In genomic region chr10:4079643-4080244, GRCm38 (mm10) we compare ENCODE assay signal across 9 mouse cellular contexts.
A peak's percentile ranks its signal among the peaks of the same experiment; 100 is the strongest.
DNase-seq lines count a peak whose midpoint lies in the region; ATAC-seq and TF ChIP-seq lines count a peak whose summit lies in the region.
"Had no signal": no experiment of that assay in that cellular context is flagged by ENCODE, and none has a peak within 500 bp of the region (broad histone marks: within the 10 kb centered on the region; RNA-seq: fewer than 3 reads in every experiment).

No protein-coding gene starts in this region.

- H3K9ac ChIP-seq in hindbrain, embryonic 13.5 days, result no peak overlapping the region
- H3K9ac ChIP-seq in hindbrain, embryonic 11.5 days (ENCODE audit: low read depth, low read length), result no peak overlapping the region
- no peak overlapping the region for H3K9ac ChIP-seq in heart, adult 2 months (ENCODE audit: low read depth, low read length)
- no peak overlapping the region for H3K9ac ChIP-seq in midbrain, postnatal 0 days (replicated peaks; ENCODE audit: low read length, poor library complexity, severe bottlenecking)

- 0 out of 2 replicates have a peak, but pooled peaks have one; percentile 24 for ATAC-seq in hindbrain, embryonic 13.5 days (ENCODE audit: low FRiP score)
- no peak for ATAC-seq in hindbrain, embryonic 11.5 days (ENCODE audit: low FRiP score)
- no peak for ATAC-seq in midbrain, postnatal 0 days (ENCODE audit: low FRiP score)

- no peak overlapping the region for H3K4me2 ChIP-seq in hindbrain, embryonic 13.5 days
- no peak overlapping the region for H3K4me2 ChIP-seq in hindbrain, embryonic 11.5 days (replicated peaks; ENCODE audit: low read depth, low read length)
- no peak overlapping the region; the same call in 1 of the 2 replicates for H3K4me2 ChIP-seq in midbrain, postnatal 0 days (ENCODE audit: low read depth, low read length, poor library complexity, severe bottlenecking)

- TF ChIP-seq CTCF in heart, adult 2 months (IDR thresholded peaks at IDR 0.05), result no peak
- TF ChIP-seq CTCF in midbrain, postnatal 0 days (IDR thresholded peaks at IDR 0.05), result no peak

- TF ChIP-seq POLR2A in heart, adult 2 months (IDR thresholded peaks at IDR 0.05; ENCODE audit: insufficient read depth, low read depth, low read length), result peak; percentile 52; the same call in 1 of the 2 replicates

- H3K4me1 ChIP-seq in hindbrain, embryonic 13.5 days (replicated peaks), result 0 out of 2 replicates have a peak, but pooled peaks cover 4% of the 10 kb centered on the region
- H3K4me1 ChIP-seq in hindbrain, embryonic 11.5 days (replicated peaks; ENCODE audit: control insufficient read depth, insufficient read depth, low read length), result no peaks in the 10 kb centered on the region
- peaks cover 15% of the 10 kb centered on the region for H3K4me1 ChIP-seq in heart, adult 2 months (ENCODE audit: control insufficient read depth, insufficient read depth, low read length)
- H3K4me1 ChIP-seq in midbrain, postnatal 0 days (ENCODE audit: insufficient read depth, low read length), result no peaks in the 10 kb centered on the region

- intact Hi-C loops in heart, adult 2 months (cut with DNase I), result loop anchor here (1.0 to 2.0 kb wide), 3 partner anchors 25 to 255 kb away; no protein-coding TSS in a partner anchor
- intact Hi-C loops in left cerebral cortex, postnatal 36 days (cut with DNase I), result no loop called here

- WGBS in hindbrain, embryonic 13.5 days, result 75% methylated on average over 15 of the region's 15 CpGs
- 81% methylated on average over 15 of the region's 15 CpGs for WGBS in hindbrain, embryonic 11.5 days
- WGBS in heart, adult 2 months, result 28% methylated on average over 15 of the region's 15 CpGs
- WGBS in midbrain, postnatal 0 days, result 79% methylated on average over 15 of the region's 15 CpGs

- no peak for DNase-seq in hindbrain, embryonic 11.5 days (ENCODE audit: low spot score)
- peak; percentile 7 for DNase-seq in embryo, embryonic 11.5 days (ENCODE audit: low read depth, low spot score)
- DNase-seq in heart, adult 2 months, result peak; percentile 86 to 88
- DNase-seq in kidney, adult 8-10 months, result peak; percentile 75 to 76
- DNase-seq in left cerebral cortex, postnatal 36 days (ENCODE audit: low spot score in 2 of 2), result peak; percentile 63
- DNase-seq in midbrain, postnatal 0 days (ENCODE audit: low spot score), result peak; percentile 32
- DNase-seq in thymus, postnatal 36 days, result peak; percentile 54 to 59

- no peaks in the 10 kb centered on the region for H3K79me2 ChIP-seq in heart, adult 2 months (replicated peaks; ENCODE audit: control insufficient read depth, insufficient read depth, low read length)

- no peak overlapping the region for H3K4me3 ChIP-seq in hindbrain, embryonic 13.5 days
- no peak overlapping the region for H3K4me3 ChIP-seq in hindbrain, embryonic 11.5 days (ENCODE audit: low read depth, low read length)
- H3K4me3 ChIP-seq in heart, adult 2 months, result peak overlapping the region; percentile 45
- no peak overlapping the region for H3K4me3 ChIP-seq in midbrain, postnatal 0 days (ENCODE audit: low read depth, low read length)

- TF ChIP-seq EP300 in heart, adult 2 months (IDR thresholded peaks at IDR 0.05; ENCODE audit: insufficient read depth, low read depth, low read length), result peak; percentile 84; the same call in 1 of the 2 replicates

- no peaks in the 10 kb centered on the region for H3K36me3 ChIP-seq in hindbrain, embryonic 13.5 days
- no peaks in the 10 kb centered on the region for H3K36me3 ChIP-seq in hindbrain, embryonic 11.5 days (ENCODE audit: control insufficient read depth, insufficient read depth, low read length)
- no peaks in the 10 kb centered on the region for H3K36me3 ChIP-seq in heart, adult 2 months (ENCODE audit: control insufficient read depth, insufficient read depth, low read length)
- no peaks in the 10 kb centered on the region for H3K36me3 ChIP-seq in midbrain, postnatal 0 days (ENCODE audit: insufficient read depth, low read length)

- no peaks in the 10 kb centered on the region for H3K27me3 ChIP-seq in hindbrain, embryonic 13.5 days
- H3K27me3 ChIP-seq in hindbrain, embryonic 11.5 days (ENCODE audit: control insufficient read depth, insufficient read depth, low read length), result no peaks in the 10 kb centered on the region
- H3K27me3 ChIP-seq in heart, adult 2 months (ENCODE audit: control insufficient read depth, insufficient read depth, low read length), result no peaks in the 10 kb centered on the region
- no peaks in the 10 kb centered on the region for H3K27me3 ChIP-seq in midbrain, postnatal 0 days (ENCODE audit: insufficient read depth, low read length)

- peak overlapping the region; percentile 55 for H3K27ac ChIP-seq in hindbrain, embryonic 13.5 days
- H3K27ac ChIP-seq in hindbrain, embryonic 11.5 days (ENCODE audit: low read depth, low read length), result no peak overlapping the region
- H3K27ac ChIP-seq in heart, adult 2 months, result peak overlapping the region; percentile 93
- no peak overlapping the region for H3K27ac ChIP-seq in midbrain, postnatal 0 days (ENCODE audit: low read depth, low read length)

- H3K9me3 ChIP-seq in hindbrain, embryonic 13.5 days, result no peaks in the 10 kb centered on the region
- no peaks in the 10 kb centered on the region for H3K9me3 ChIP-seq in hindbrain, embryonic 11.5 days (ENCODE audit: control insufficient read depth, low read length)
- H3K9me3 ChIP-seq in midbrain, postnatal 0 days (ENCODE audit: low read length), result no peaks in the 10 kb centered on the region
- H3K9me3 ChIP-seq: G1E had no signal

Comparison
In these comparisons a context has a peak if more than half of its experiments do, and no peak if none do; other contexts are left out.
1. H3K27ac ChIP-seq: peak in hindbrain, embryonic 13.5 days (single experiment) and heart, adult 2 months (single experiment); none in hindbrain, embryonic 11.5 days (single experiment) and midbrain, postnatal 0 days (single experiment).